Comparison of ENCODE assay signal across 17 mouse cellular contexts in genomic region chr16:17532676-17533329, GRCm38 (mm10). TPM values are rescaled to one million over a fixed set of nuclear protein-coding genes. Genes with fewer than 3 reads are reported as not detected.
DNase-seq lines count a peak whose midpoint lies in the region; ATAC-seq and TF ChIP-seq lines count a peak whose summit lies in the region.
"Had no signal": no experiment of that assay in that cellular context is flagged by ENCODE, and none has a peak within 500 bp of the region (broad histone marks: within the 10 kb centered on the region; RNA-seq: fewer than 3 reads in every experiment).

No protein-coding gene starts in this region.

- intact Hi-C loops in heart, postnatal 25 days (cut with DNase I), result no loop called here

- no peak for TF ChIP-seq POLR2A in liver, adult 2 months (IDR thresholded peaks at IDR 0.05; ENCODE audit: extremely low read depth, insufficient read depth, low read length)
- no peak for TF ChIP-seq POLR2A in small intestine, adult 2 months (IDR thresholded peaks at IDR 0.05; ENCODE audit: low read depth, low read length)

- peak overlapping the region; percentile 54 for H3K9ac ChIP-seq in liver, adult 2 months (ENCODE audit: low read depth, low read length)
- H3K9ac ChIP-seq in liver, embryonic 12.5 days, result no peak overlapping the region
- no peak overlapping the region for H3K9ac ChIP-seq in midbrain, embryonic 13.5 days (replicated peaks)
- H3K9ac ChIP-seq in midbrain, postnatal 0 days (replicated peaks; ENCODE audit: low read length, poor library complexity, severe bottlenecking), result no peak overlapping the region
- H3K9ac ChIP-seq: forebrain, embryonic 15.5 days; hindbrain, embryonic 13.5 days had no signal

- peaks cover 3% of the 10 kb centered on the region; the same call in 1 of the 2 replicates for H3K79me2 ChIP-seq in liver, adult 2 months (ENCODE audit: control insufficient read depth, insufficient read depth, low read length)

- H3K9me3 ChIP-seq in liver, embryonic 12.5 days (replicated peaks), result no peaks in the 10 kb centered on the region
- no peaks in the 10 kb centered on the region for H3K9me3 ChIP-seq in midbrain, embryonic 13.5 days
- H3K9me3 ChIP-seq in midbrain, postnatal 0 days (ENCODE audit: low read length), result no peaks in the 10 kb centered on the region
- H3K9me3 ChIP-seq: forebrain, embryonic 15.5 days; heart, embryonic 10.5 days; hindbrain, embryonic 13.5 days had no signal

- H3K4me2 ChIP-seq in liver, embryonic 12.5 days, result no peak overlapping the region
- 0 out of 2 replicates have a peak overlapping the region, but pooled peaks have one; percentile 3 for H3K4me2 ChIP-seq in midbrain, embryonic 13.5 days (replicated peaks)
- H3K4me2 ChIP-seq in midbrain, postnatal 0 days (ENCODE audit: low read depth, low read length, poor library complexity, severe bottlenecking), result no peak overlapping the region
- H3K4me2 ChIP-seq: forebrain, embryonic 15.5 days had no signal

- no peak for TF ChIP-seq CTCF in liver, adult 2 months (IDR thresholded peaks at IDR 0.05; ENCODE audit: low read depth, low read length)
- no peak for TF ChIP-seq CTCF in midbrain, postnatal 0 days (IDR thresholded peaks at IDR 0.05)
- no peak for TF ChIP-seq CTCF in small intestine, adult 2 months (IDR thresholded peaks at IDR 0.05; ENCODE audit: extremely low read depth, insufficient read length, insufficient replicate concordance, low read depth, low read length)

- H3K36me3 ChIP-seq in liver, adult 2 months (ENCODE audit: control insufficient read depth, insufficient read depth, low read length), result peaks cover 1% of the 10 kb centered on the region; the same call in 1 of the 2 replicates
- peaks cover 15% of the 10 kb centered on the region for H3K36me3 ChIP-seq in liver, embryonic 12.5 days
- H3K36me3 ChIP-seq in midbrain, embryonic 13.5 days, result peaks cover 13% of the 10 kb centered on the region
- H3K36me3 ChIP-seq in midbrain, postnatal 0 days (ENCODE audit: insufficient read depth, low read length), result peaks cover 6% of the 10 kb centered on the region; the same call in 1 of the 2 replicates
- peaks cover 10% of the 10 kb centered on the region for H3K36me3 ChIP-seq in small intestine, adult 2 months (ENCODE audit: control insufficient read depth, insufficient read depth, low read length)

- peak overlapping the region; percentile 98 for H3K27ac ChIP-seq in liver, adult 2 months (replicated peaks; ENCODE audit: insufficient read depth, low read depth, low read length)
- H3K27ac ChIP-seq in liver, embryonic 12.5 days, result no peak overlapping the region
- H3K27ac ChIP-seq in midbrain, embryonic 13.5 days, result no peak overlapping the region
- no peak overlapping the region for H3K27ac ChIP-seq in midbrain, postnatal 0 days (ENCODE audit: low read depth, low read length)
- peak overlapping the region; percentile 18; the same call in 1 of the 2 replicates for H3K27ac ChIP-seq in small intestine, adult 2 months (ENCODE audit: insufficient read depth, low read depth, low read length)
- H3K27ac ChIP-seq: embryonic facial prominence, embryonic 10.5 days; forebrain, embryonic 15.5 days; heart, embryonic 10.5 days; hindbrain, embryonic 13.5 days had no signal

- no peaks in the 10 kb centered on the region for H3K27me3 ChIP-seq in liver, adult 2 months (ENCODE audit: control insufficient read depth, insufficient read depth, low read length)
- no peaks in the 10 kb centered on the region; the same call in 1 of the 2 replicates for H3K27me3 ChIP-seq in liver, embryonic 12.5 days (replicated peaks)
- no peaks in the 10 kb centered on the region for H3K27me3 ChIP-seq in midbrain, embryonic 13.5 days
- H3K27me3 ChIP-seq in midbrain, postnatal 0 days (ENCODE audit: insufficient read depth, low read length), result no peaks in the 10 kb centered on the region
- H3K27me3 ChIP-seq in small intestine, adult 2 months (ENCODE audit: control insufficient read depth, insufficient read depth, low read length), result no peaks in the 10 kb centered on the region
- H3K27me3 ChIP-seq: forebrain, embryonic 15.5 days; hindbrain, embryonic 13.5 days had no signal

- WGBS in liver, adult 2 months, result 33% methylated on average over 14 of the region's 14 CpGs
- WGBS in liver, embryonic 12.5 days (ENCODE audit: insufficient replicate concordance), result 53% methylated on average over 14 of the region's 14 CpGs
- 70% methylated on average over 14 of the region's 14 CpGs for WGBS in midbrain, embryonic 13.5 days
- WGBS in midbrain, postnatal 0 days, result 71% methylated on average over 14 of the region's 14 CpGs
- 41% methylated on average over 14 of the region's 14 CpGs for WGBS in small intestine, adult 2 months

- H3K4me1 ChIP-seq in liver, adult 2 months (ENCODE audit: control insufficient read depth, insufficient read depth, low read length), result peaks cover 12% of the 10 kb centered on the region
- H3K4me1 ChIP-seq in liver, embryonic 12.5 days, result peaks cover 33% of the 10 kb centered on the region
- peaks cover 28% of the 10 kb centered on the region for H3K4me1 ChIP-seq in midbrain, embryonic 13.5 days (replicated peaks)
- H3K4me1 ChIP-seq in midbrain, postnatal 0 days (ENCODE audit: insufficient read depth, low read length), result peaks cover 10% of the 10 kb centered on the region
- H3K4me1 ChIP-seq in small intestine, adult 2 months (ENCODE audit: control insufficient read depth, insufficient read depth, insufficient read length, low read length), result peaks cover 6% of the 10 kb centered on the region

- DNase-seq in heart, adult 11 months, result peak; percentile 86
- no peak for DNase-seq in heart, postnatal 25 days (ENCODE audit: low spot score)
- peak; percentile 96 for DNase-seq in liver, adult 2 months (ENCODE audit: extremely low read depth, low read depth, low spot score)
- no peak for DNase-seq in midbrain, postnatal 0 days (ENCODE audit: low spot score)
- DNase-seq in lung, postnatal 25 days (ENCODE audit: low spot score), result no peak
- DNase-seq: adrenal gland, adult 8-10 months; gastrocnemius, postnatal 36 days; heart, adult 18-20 months had no signal

- H3K4me3 ChIP-seq in liver, adult 2 months (ENCODE audit: insufficient read depth, low read depth, low read length), result no peak overlapping the region
- H3K4me3 ChIP-seq in liver, embryonic 12.5 days, result no peak overlapping the region
- H3K4me3 ChIP-seq in midbrain, embryonic 13.5 days (replicated peaks), result no peak overlapping the region
- no peak overlapping the region for H3K4me3 ChIP-seq in midbrain, postnatal 0 days (ENCODE audit: low read depth, low read length)
- H3K4me3 ChIP-seq in small intestine, adult 2 months (ENCODE audit: low read depth, low read length), result no peak overlapping the region
- H3K4me3 ChIP-seq: heart, embryonic 10.5 days had no signal

- ATAC-seq in liver, embryonic 12.5 days, result no peak
- ATAC-seq in midbrain, embryonic 13.5 days, result no peak
- no peak for ATAC-seq in midbrain, postnatal 0 days (ENCODE audit: low FRiP score)
- ATAC-seq: forebrain, embryonic 15.5 days had no signal

RNA-seq across cellular contexts. Expression of gene Thap7, which starts 1.9 kb away (rescaled TPM):
- 10 to 100 TPM; 13.1 to 14.7 TPM for total RNA-seq in heart, postnatal 25 days (2021)
- total RNA-seq in liver, adult 2 months (2014; rRNA removed), result 15.1 and 18.8 TPM in 2 replicates
- 47.9 and 49.2 TPM in 2 replicates for polyA plus RNA-seq in liver, adult 2 months (2012; rRNA removed)
- polyA plus RNA-seq in liver, embryonic 12.5 days (2016; fragmentation: Nextera tagmentation; extraction: Ambion mirVana), result 34.2 and 36.6 TPM in 2 replicates
- 61.7 and 65.0 TPM in 2 replicates for polyA plus RNA-seq in midbrain, embryonic 13.5 days (2015; fragmentation: Nextera tagmentation; extraction: Ambion mirVana)
- total RNA-seq in midbrain, postnatal 0 days (2014; rRNA removed), result 59.3 and 65.5 TPM in 2 replicates
- polyA plus RNA-seq in midbrain, postnatal 0 days (2015; fragmentation: Nextera tagmentation; extraction: Ambion mirVana), result 57.1 and 64.1 TPM in 2 replicates
- 43.1 and 88.8 TPM in 2 replicates for polyA plus RNA-seq in small intestine, adult 2 months (2012; rRNA removed)

RNA-seq across cellular contexts. Expression of gene Lztr1, which starts 24.3 kb away (rescaled TPM):
- 10 to 100 TPM; 34.3 to 35.0 TPM for total RNA-seq in heart, postnatal 25 days (2021)
- total RNA-seq in liver, adult 2 months (2014; rRNA removed), result 39.0 and 53.0 TPM in 2 replicates
- polyA plus RNA-seq in liver, adult 2 months (2012; rRNA removed), result 83.5 and 96.7 TPM in 2 replicates
- 31.4 and 34.8 TPM in 2 replicates for polyA plus RNA-seq in liver, embryonic 12.5 days (2016; fragmentation: Nextera tagmentation; extraction: Ambion mirVana)
- polyA plus RNA-seq in midbrain, embryonic 13.5 days (2015; fragmentation: Nextera tagmentation; extraction: Ambion mirVana), result 124 and 133 TPM in 2 replicates
- 221 and 264 TPM in 2 replicates for total RNA-seq in midbrain, postnatal 0 days (2014; rRNA removed)
- 94.0 and 104 TPM in 2 replicates for polyA plus RNA-seq in midbrain, postnatal 0 days (2015; fragmentation: Nextera tagmentation; extraction: Ambion mirVana)
- polyA plus RNA-seq in small intestine, adult 2 months (2012; rRNA removed), result 130 and 197 TPM in 2 replicates

RNA-seq across cellular contexts. Expression of gene Lrrc74b, which starts 28.2 kb away (rescaled TPM):
- total RNA-seq in heart, postnatal 25 days (2021), result under 1 TPM in 1 of 2 experiments, not detected in 1; 0.17 TPM
- not detected in 2 replicates for total RNA-seq in liver, adult 2 months (2014; rRNA removed)
- polyA plus RNA-seq in liver, adult 2 months (2012; rRNA removed), result not detected in 2 replicates
- polyA plus RNA-seq in liver, embryonic 12.5 days (2016; fragmentation: Nextera tagmentation; extraction: Ambion mirVana), result 0.07 TPM in 1 of 2 replicates, not detected in the other
- polyA plus RNA-seq in midbrain, embryonic 13.5 days (2015; fragmentation: Nextera tagmentation; extraction: Ambion mirVana), result 0.28 and 0.55 TPM in 2 replicates
- 1.1 and 2.9 TPM in 2 replicates for total RNA-seq in midbrain, postnatal 0 days (2014; rRNA removed)
- 2.1 and 2.5 TPM in 2 replicates for polyA plus RNA-seq in midbrain, postnatal 0 days (2015; fragmentation: Nextera tagmentation; extraction: Ambion mirVana)
- 0.23 TPM in 1 of 2 replicates, not detected in the other for polyA plus RNA-seq in small intestine, adult 2 months (2012; rRNA removed)
- total RNA-seq: adrenal gland, postnatal 36 days; heart, adult 18-20 months had no signal

RNA-seq across cellular contexts. Expression of gene P2rx6, which starts 28.9 kb away (rescaled TPM):
- total RNA-seq in heart, postnatal 25 days (2021), result under 1 TPM; 0.50 to 0.83 TPM
- under 0.01 TPM in 1 of 2 replicates, not detected in the other for total RNA-seq in liver, adult 2 months (2014; rRNA removed)
- polyA plus RNA-seq in liver, adult 2 months (2012; rRNA removed), result 0.12 TPM in 1 of 2 replicates, not detected in the other
- polyA plus RNA-seq in liver, embryonic 12.5 days (2016; fragmentation: Nextera tagmentation; extraction: Ambion mirVana), result 0.08 TPM in 2 replicates
- 1.0 and 1.3 TPM in 2 replicates for polyA plus RNA-seq in midbrain, embryonic 13.5 days (2015; fragmentation: Nextera tagmentation; extraction: Ambion mirVana)
- total RNA-seq in midbrain, postnatal 0 days (2014; rRNA removed), result 1.1 and 2.6 TPM in 2 replicates
- 2.9 TPM in 2 replicates for polyA plus RNA-seq in midbrain, postnatal 0 days (2015; fragmentation: Nextera tagmentation; extraction: Ambion mirVana)
- 0.84 and 1.4 TPM in 2 replicates for polyA plus RNA-seq in small intestine, adult 2 months (2012; rRNA removed)

RNA-seq across cellular contexts. Expression of gene Aifm3, which starts 43.4 kb away (rescaled TPM):
- under 1 TPM in 1 of 2 experiments, not detected in 1; 0.28 TPM for total RNA-seq in heart, postnatal 25 days (2021)
- total RNA-seq in liver, adult 2 months (2014; rRNA removed), result 1.4 and 3.7 TPM in 2 replicates
- 3.5 and 3.7 TPM in 2 replicates for polyA plus RNA-seq in liver, adult 2 months (2012; rRNA removed)
- 0.83 and 0.98 TPM in 2 replicates for polyA plus RNA-seq in liver, embryonic 12.5 days (2016; fragmentation: Nextera tagmentation; extraction: Ambion mirVana)
- 7.9 and 10.6 TPM in 2 replicates for polyA plus RNA-seq in midbrain, embryonic 13.5 days (2015; fragmentation: Nextera tagmentation; extraction: Ambion mirVana)
- total RNA-seq in midbrain, postnatal 0 days (2014; rRNA removed), result 16.2 and 23.2 TPM in 2 replicates
- polyA plus RNA-seq in midbrain, postnatal 0 days (2015; fragmentation: Nextera tagmentation; extraction: Ambion mirVana), result 12.5 and 14.1 TPM in 2 replicates
- polyA plus RNA-seq in small intestine, adult 2 months (2012; rRNA removed), result 0.60 and 0.67 TPM in 2 replicates
- polyA plus RNA-seq: C2C12 had no signal

Comparison
In these comparisons a context has a peak if more than half of its experiments do, and no peak if none do; other contexts are left out.
1. DNase-seq: peak in heart, adult 11 months (single experiment) and liver, adult 2 months (single experiment); none in heart, postnatal 25 days (single experiment), midbrain, postnatal 0 days (single experiment) and lung, postnatal 25 days (single experiment).
2. H3K27ac ChIP-seq: peak in liver, adult 2 months (single experiment) and small intestine, adult 2 months (single experiment); none in liver, embryonic 12.5 days (single experiment), midbrain, embryonic 13.5 days (single experiment) and midbrain, postnatal 0 days (single experiment).